Mouse (Mus musculus) bone marrow macrophage, adult 2 months (primary cell): Measurements from ENCODE around the gene Svep1.

ENCODE experiments used
- CTCF ChIP-seq: IDR thresholded peaks from 2 replicates; pipeline ENCODE4 v1.5.1; 2012; ENCODE audit warnings: low read depth, mild to moderate bottlenecking, low read length, moderate library complexity
- POLR2A ChIP-seq: IDR thresholded peaks from 2 replicates; pipeline ENCODE4 v1.6.1; 2012; ENCODE audit warnings: mild to moderate bottlenecking, low read depth, low read length, borderline replicate concordance

DNA sequence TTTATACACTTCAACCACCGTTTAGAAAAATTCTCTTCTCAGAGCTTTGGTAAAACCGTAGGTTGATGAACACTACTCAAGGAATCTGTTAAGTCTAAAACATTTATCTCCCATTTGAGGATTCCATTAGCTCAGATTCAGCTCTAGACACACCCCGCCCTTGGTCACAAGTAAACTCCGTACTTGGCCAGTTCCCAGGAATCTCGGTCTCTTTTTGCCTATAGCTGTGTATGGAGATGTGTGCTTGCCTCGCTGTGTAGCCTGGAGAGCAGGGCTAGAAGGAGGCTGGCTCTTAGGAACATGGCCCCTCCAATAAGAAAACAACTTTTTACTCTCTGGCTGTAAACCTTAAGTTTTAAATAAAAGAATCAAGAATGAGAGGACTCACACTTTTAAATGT is 96.9 kb downstream of the Svep1 start:
- no peak for TF ChIP-seq CTCF
- no peak for TF ChIP-seq POLR2A
